Mouse (Mus musculus) neural tube, embryonic 14.5 days (tissue): ENCODE results near the gene Mb21d2. TPM values are rescaled to one million over a fixed set of nuclear protein-coding genes. Genes with fewer than 3 reads are reported as not detected.
A peak's percentile ranks its signal among the peaks of the same experiment; 100 is the strongest.

Source experiments
- ATAC-seq: fragments of 200-750 bp; cut with Nextera tagmentation; 2 replicates; pipeline ENCODE4 v1.8.0; 2017; ENCODE audit warnings: low read depth, mild to moderate bottlenecking, moderate TSS enrichment, moderate library complexity
- H3K27ac ChIP-seq: fragments of 300-500 bp; sonication (generic); 2 replicates; pipeline ENCODE4 v1.5.1; 2014; ENCODE audit warnings: low read depth, mild to moderate bottlenecking, control low read depth, low read length, moderate library complexity, mixed read lengths
- H3K27me3 ChIP-seq: fragments of 300-500 bp; sonication (generic); 2 replicates; pipeline ENCODE4 v1.6.1; 2014; ENCODE audit warnings: low read length; ENCODE audit not compliant: control insufficient read depth, insufficient read depth
- H3K36me3 ChIP-seq: fragments of 300-500 bp; sonication (generic); 2 replicates; pipeline ENCODE4 v1.6.1; 2014; ENCODE audit warnings: low read length, mixed read lengths; ENCODE audit not compliant: control insufficient read depth, insufficient read depth
- H3K4me1 ChIP-seq: fragments of 300-500 bp; sonication (generic); 2 replicates; pipeline ENCODE4 v1.6.1; 2014; ENCODE audit warnings: low read length; ENCODE audit not compliant: control insufficient read depth, insufficient read depth
- H3K4me2 ChIP-seq: fragments of 300-500 bp; sonication (generic); 2 replicates; pipeline ENCODE4 v1.6.1; 2014; ENCODE audit warnings: mild to moderate bottlenecking, low read depth, low read length, control low read depth
- H3K4me3 ChIP-seq: fragments of 300-500 bp; sonication (generic); 2 replicates; pipeline ENCODE4 v1.5.1; 2014; ENCODE audit warnings: low read depth, low read length, control low read depth, mixed read lengths
- H3K9ac ChIP-seq: fragments of 300-500 bp; sonication (generic); replicated peaks from 2 replicates; pipeline ENCODE4 v1.6.1; 2014; ENCODE audit warnings: low read depth, mild to moderate bottlenecking, control low read depth, low read length, mixed read lengths
- H3K9me3 ChIP-seq: fragments of 300-500 bp; sonication (generic); 2 replicates; pipeline ENCODE4 v1.6.1; 2016; ENCODE audit warnings: low read length; ENCODE audit not compliant: control insufficient read depth
- WGBS: fragments of 180-500 bp; shearing (Covaris S2); extraction: QIAGEN DNeasy Blood & Tissue Kit; methylation state at CpG from one replicate; pipeline ENCODE4 v1.1.7; 2014; 5-methylcytosine and 5-hydroxymethylcytosine counted together
- polyA plus RNA-seq: library from polyadenylated mRNA; unstranded; fragments of >200 nt; fragmentation: Nextera tagmentation; extraction: Ambion mirVana; gene quantifications from 2 replicates; pipeline ENCODE4 v1.2.1, GENCODE M21; 2014

The Mb21d2 gene
- polyA plus RNA-seq, 1 experiment from 2014 or later = 18.7 TPM

DNA sequence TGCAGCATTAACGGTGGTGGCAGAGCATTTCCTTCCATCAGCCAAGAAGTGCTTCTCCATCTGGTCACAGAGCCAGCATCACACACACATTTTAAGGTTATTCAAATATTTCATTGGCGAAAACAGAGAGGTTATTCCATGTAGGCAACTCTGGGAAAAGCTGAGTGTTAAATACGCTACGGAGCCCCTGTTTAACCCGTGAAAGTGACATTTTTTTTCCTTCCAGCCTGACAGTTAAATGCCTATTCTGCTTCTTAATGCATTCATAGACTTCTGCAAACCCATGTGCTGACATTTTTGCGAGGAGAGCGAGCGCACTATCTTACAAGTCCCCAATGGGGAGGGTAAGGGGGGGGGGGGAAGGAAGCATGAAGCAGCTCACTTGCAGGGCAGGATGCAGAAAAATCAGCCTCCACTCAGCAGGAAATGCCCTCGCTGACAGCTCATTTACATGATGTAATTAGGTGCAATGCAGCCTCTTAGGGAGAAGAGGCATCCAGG lies 52.3 kb downstream of the Mb21d2 start:
- no peaks in the 10 kb centered on the region for H3K9me3 ChIP-seq
- H3K4me1 ChIP-seq = peaks cover 22% of the 10 kb centered on the region
- H3K9ac ChIP-seq = no peak overlapping the region
- H3K4me2 ChIP-seq = no peak overlapping the region
- no peaks in the 10 kb centered on the region for H3K36me3 ChIP-seq
- H3K27me3 ChIP-seq = no peaks in the 10 kb centered on the region
- H3K27ac ChIP-seq = no peak overlapping the region
- H3K4me3 ChIP-seq = no peak overlapping the region
- 31% methylated on average over 9 of the region's 9 CpGs for WGBS
- ATAC-seq = no peak

DNA sequence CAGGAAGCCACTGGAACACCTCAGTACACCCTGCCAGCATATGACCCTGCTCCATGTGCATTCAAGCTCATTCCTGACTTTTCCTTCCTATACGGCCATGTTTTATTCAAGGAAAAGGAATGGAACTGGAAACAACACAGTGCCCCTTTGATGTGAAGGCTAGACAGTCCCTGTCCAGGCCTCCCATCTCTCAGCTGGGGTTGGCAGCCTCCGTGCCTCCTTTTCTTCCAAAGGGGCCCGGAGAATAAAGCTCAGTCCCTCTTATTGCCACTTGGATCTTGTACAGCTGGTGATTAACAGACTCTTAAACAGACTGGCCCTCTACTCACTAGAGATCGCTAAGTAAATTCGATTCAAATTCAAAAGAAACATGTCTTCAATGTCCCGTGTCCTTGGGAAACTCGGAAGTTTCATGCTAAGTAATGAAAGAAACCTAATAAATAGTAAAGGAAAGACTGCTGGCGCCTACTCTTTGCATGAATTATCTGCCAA lies 56.0 kb downstream of the Mb21d2 start:
- Histone ChIP-seq H3K4me2 (no peak overlapping the region), H3K36me3 (no peaks in the 10 kb centered on the region), H3K4me3 (no peak overlapping the region), H3K27me3 (no peaks in the 10 kb centered on the region), H3K9me3 (no peaks in the 10 kb centered on the region), H3K4me1 (peaks cover 18% of the 10 kb centered on the region; the same call in 1 of the 2 replicates), H3K9ac (no peak overlapping the region), H3K27ac (no peak overlapping the region)
- WGBS = 25% methylated on average over 8 of the region's 8 CpGs
- ATAC-seq = no peak

DNA sequence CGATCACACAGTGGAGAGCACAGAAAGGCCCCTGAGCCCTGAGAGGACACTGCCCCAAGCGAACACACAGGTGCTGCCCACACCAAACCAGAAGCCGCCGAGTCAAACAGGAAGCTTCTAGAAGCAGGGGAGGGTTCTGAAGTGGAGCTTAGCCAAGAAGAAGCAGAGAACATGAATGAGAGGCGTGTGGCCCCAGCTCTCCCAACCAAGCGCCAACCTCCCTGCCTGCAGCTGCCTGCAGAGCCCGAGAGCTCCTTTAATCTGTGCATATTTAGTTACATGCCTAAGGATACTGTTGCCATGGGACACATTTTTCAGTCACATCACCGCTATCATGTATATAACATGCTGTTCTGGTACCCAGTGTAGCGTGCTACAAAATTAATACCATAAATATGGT lies 58.6 kb downstream of the Mb21d2 start:
- ATAC-seq = peak; percentile 54; the same call in 1 of the 2 replicates
- Histone ChIP-seq H3K9me3 (no peaks in the 10 kb centered on the region), H3K27me3 (no peaks in the 10 kb centered on the region), H3K4me1 (peaks cover 7% of the 10 kb centered on the region; the same call in 1 of the 2 replicates), H3K4me2 (no peak overlapping the region), H3K36me3 (no peaks in the 10 kb centered on the region), H3K4me3 (no peak overlapping the region), H3K9ac (no peak overlapping the region), H3K27ac (no peak overlapping the region; the same call in 1 of the 2 replicates)
- 54% methylated on average over 9 of the region's 9 CpGs for WGBS

DNA sequence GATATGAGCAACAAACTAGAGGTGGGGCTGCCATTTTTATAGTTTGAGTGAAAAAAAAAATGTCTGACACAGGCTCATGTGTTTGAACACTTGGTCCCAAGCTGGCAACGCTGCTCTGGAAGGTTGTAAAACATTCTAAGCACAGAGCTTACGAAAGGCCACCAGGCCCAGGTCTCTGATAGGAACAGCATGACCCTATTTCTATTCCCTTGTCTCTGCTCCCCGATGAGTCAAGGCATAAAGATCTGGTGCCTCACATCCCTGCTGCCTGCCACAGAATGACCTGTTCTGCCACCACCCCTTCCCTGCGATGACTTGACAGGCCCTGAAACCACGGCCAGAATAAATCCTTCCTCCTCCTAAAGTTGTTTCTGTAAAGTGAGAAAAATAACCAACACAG lies 59.0 kb downstream of the Mb21d2 start:
- Histone ChIP-seq H3K4me3 (no peak overlapping the region), H3K27ac (no peak overlapping the region), H3K4me2 (no peak overlapping the region), H3K36me3 (no peaks in the 10 kb centered on the region), H3K9ac (no peak overlapping the region), H3K27me3 (no peaks in the 10 kb centered on the region), H3K4me1 (peaks cover 7% of the 10 kb centered on the region; the same call in 1 of the 2 replicates), H3K9me3 (no peaks in the 10 kb centered on the region)
- ATAC-seq = no peak
- 70% methylated on average over 5 of the region's 5 CpGs for WGBS

- peaks cover 7% of the 10 kb centered on the region; the same call in 1 of the 2 replicates for H3K4me1 ChIP-seq
- H3K9ac ChIP-seq = no peak overlapping the region
- ATAC-seq = no peak
- H3K27ac ChIP-seq = no peak overlapping the region
- H3K27me3 ChIP-seq = no peaks in the 10 kb centered on the region
- 69% methylated on average over 9 of the region's 9 CpGs for WGBS
- no peak overlapping the region for H3K4me2 ChIP-seq
- H3K36me3 ChIP-seq = no peaks in the 10 kb centered on the region
- no peak overlapping the region for H3K4me3 ChIP-seq
- no peaks in the 10 kb centered on the region for H3K9me3 ChIP-seq
Measured at GRCm38 (mm10) chr16:28868864-28869263, 60.6 kb downstream of the Mb21d2 start.

DNA sequence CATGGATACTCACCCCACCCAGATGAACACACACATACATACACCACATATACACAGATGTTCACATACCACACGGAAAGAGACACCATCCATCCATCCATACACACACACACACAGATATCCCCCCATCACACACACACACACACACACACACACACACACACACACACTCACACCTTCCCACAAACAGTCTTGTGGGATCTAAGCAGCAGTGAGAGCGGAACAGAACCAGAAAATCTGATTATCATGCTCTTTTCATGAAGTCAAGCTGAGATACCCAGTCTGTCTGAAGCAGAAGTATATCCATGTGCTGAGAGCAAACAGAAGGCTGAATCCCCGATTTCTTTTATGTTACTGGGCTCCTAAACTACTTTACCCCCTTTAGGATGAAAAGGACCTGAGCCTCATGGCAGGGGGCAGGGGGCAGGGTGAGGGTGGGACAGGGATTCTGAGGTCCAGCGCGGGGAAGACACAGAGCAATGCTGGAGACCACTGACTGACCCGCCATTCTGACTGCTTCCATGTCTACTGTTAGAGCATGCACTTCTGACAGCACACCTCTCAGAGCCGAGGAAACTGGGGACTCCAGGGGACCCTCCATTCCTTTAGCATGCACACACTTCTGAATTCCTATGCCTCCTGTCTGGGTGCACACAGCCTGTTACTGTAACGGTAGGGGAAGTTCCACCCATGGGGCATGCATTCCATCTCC lies 62.7 kb downstream of the Mb21d2 start:
- Histone ChIP-seq H3K4me1 (peaks cover 7% of the 10 kb centered on the region; the same call in 1 of the 2 replicates), H3K27me3 (no peaks in the 10 kb centered on the region), H3K9ac (no peak overlapping the region), H3K36me3 (no peaks in the 10 kb centered on the region), H3K4me2 (no peak overlapping the region), H3K27ac (no peak overlapping the region), H3K4me3 (no peak overlapping the region), H3K9me3 (no peaks in the 10 kb centered on the region)
- no peak for ATAC-seq
- WGBS = 37% methylated on average over 8 of the region's 8 CpGs

DNA sequence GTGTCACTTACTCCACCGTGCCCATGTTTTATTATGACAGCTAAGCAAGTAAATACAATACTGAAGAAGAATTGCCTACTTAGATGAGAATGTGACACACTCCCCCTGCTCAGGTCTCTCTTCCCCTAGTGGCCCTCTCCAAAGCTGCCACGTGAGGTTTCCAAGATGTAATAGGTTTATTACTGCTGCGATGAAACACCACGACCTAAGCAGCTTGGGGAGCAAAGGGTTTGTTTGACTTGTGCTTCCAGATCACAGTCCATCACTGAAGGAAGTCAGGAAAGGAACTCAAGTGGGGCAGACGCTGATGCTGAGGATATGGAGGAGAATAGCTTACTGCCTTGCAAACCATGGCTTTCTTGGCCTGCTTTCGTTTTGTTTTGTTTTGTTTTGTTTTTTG lies 65.9 kb downstream of the Mb21d2 start:
- H3K27ac ChIP-seq = no peak overlapping the region
- ATAC-seq = no peak
- no peaks in the 10 kb centered on the region for H3K36me3 ChIP-seq
- WGBS = 63% methylated on average over 6 of the region's 6 CpGs
- no peaks in the 10 kb centered on the region for H3K9me3 ChIP-seq
- H3K4me3 ChIP-seq = no peak overlapping the region
- no peaks in the 10 kb centered on the region for H3K27me3 ChIP-seq
- H3K4me1 ChIP-seq = 0 out of 2 replicates have a peak, but pooled peaks cover 2% of the 10 kb centered on the region
- H3K4me2 ChIP-seq = no peak overlapping the region
- H3K9ac ChIP-seq = no peak overlapping the region

DNA sequence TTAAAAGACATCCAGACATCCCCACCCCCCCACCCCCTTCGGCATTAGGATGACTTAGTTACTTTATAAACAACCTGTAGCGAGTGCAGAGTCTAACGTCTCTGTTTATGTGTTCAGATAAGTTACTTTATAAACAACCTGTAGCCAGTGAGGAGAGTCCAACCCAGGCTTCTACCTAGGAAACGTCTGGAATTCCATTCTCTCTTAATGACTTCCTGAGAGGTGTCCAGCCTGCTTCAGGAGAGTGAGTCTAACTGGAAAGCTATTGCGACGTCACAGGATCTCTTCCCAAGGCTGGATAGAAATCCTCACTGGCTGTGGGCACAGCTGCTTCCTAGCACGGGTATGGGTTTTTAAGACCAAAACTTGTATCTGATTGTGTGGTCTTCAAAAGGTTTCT lies 67.4 kb downstream of the Mb21d2 start:
- Histone ChIP-seq H3K27me3 (no peaks in the 10 kb centered on the region), H3K9ac (no peak overlapping the region), H3K36me3 (no peaks in the 10 kb centered on the region), H3K27ac (no peak overlapping the region), H3K9me3 (no peaks in the 10 kb centered on the region), H3K4me1 (0 out of 2 replicates have a peak, but pooled peaks cover 2% of the 10 kb centered on the region), H3K4me2 (no peak overlapping the region), H3K4me3 (no peak overlapping the region)
- no peak for ATAC-seq
- WGBS = 75% methylated on average over 7 of the region's 7 CpGs

- ATAC-seq = no peak; the same call in 1 of the 2 replicates
- H3K4me2 ChIP-seq = no peak overlapping the region
- no peaks in the 10 kb centered on the region for H3K27me3 ChIP-seq
- H3K9ac ChIP-seq = no peak overlapping the region
- no peak overlapping the region for H3K4me3 ChIP-seq
- no peak overlapping the region for H3K27ac ChIP-seq
- H3K4me1 ChIP-seq = 0 out of 2 replicates have a peak, but pooled peaks cover 2% of the 10 kb centered on the region
- no peaks in the 10 kb centered on the region for H3K9me3 ChIP-seq
- no peaks in the 10 kb centered on the region for H3K36me3 ChIP-seq
- 32% methylated on average over 7 of the region's 7 CpGs for WGBS
Measured at GRCm38 (mm10) chr16:28859678-28860077, 69.8 kb downstream of the Mb21d2 start.
